Mouse (Mus musculus): Measurements from ENCODE around the gene Cacnb1. TPM values are rescaled to one million over a fixed set of nuclear protein-coding genes. Genes with fewer than 3 reads are reported as not detected.

Gene Cacnb1
- total and polyA plus RNA-seq, 3 experiments: 6.9 to 14.4 (median 9.6) TPM

- DNase-seq: no peak
Measured at GRCm38 (mm10) chr11:97955146-97955902, 67.5 kb downstream of the Cacnb1 start.

DNA sequence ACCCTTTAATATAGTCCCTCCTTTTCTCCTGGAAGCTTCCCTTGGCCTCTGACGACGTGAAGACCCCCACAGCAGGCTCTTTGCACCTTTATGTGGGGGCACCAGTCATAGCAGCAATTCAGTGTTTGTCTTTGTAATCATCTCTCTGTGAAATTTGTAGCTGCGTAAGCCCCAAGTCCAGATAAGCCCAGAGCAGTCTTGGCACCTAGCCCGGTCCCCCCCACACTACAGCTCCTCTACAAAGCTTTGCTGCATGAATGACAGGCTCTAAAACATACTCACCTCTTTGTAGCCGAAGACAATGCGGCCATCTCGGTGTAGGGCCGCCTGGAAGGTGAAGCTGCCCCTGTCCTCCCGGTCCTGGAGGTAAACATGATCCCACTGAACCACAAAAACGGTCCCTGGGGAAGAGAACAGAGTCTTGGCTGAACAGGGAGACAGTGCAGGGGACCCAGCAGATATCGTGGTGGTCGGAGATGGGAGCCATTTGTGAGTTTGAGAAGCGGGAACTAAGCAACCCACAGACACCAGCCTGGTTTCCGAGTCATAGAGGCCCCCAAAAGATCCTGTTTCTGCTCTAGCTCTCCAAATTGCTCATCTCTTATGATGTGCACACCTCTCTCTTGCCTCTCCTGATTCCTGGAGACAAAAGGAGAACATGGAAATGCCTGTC lies 68.2 kb downstream of the Cacnb1 start:
- no peak for DNase-seq

- DNase-seq: no peak
Measured at GRCm38 (mm10) chr11:97953939-97954275, 68.9 kb downstream of the Cacnb1 start.

GRCm38 (mm10) chr11:97953179-97953938 lies 69.5 kb downstream of the Cacnb1 start:
- no peak for DNase-seq

- no peak for DNase-seq
Measured at GRCm38 (mm10) chr11:97952367-97953006, 70.3 kb downstream of the Cacnb1 start.

Small RNAs within 50 kb of the gene (microRNA-seq; reads per million reads assigned to microRNA genes)
- 0 reads per million in 2 experiments for gene Gm27597

Other genes with a start within 250 kb of the Cacnb1 start
- under 1 TPM in 1 of 2 experiments, not detected in 1; 0.49 TPM for gene 1700001P01Rik, start 247.1 kb downstream of the Cacnb1 start, total RNA-seq (2021)
- not detected in 2 replicates for gene 1700001P01Rik, start 247.1 kb downstream of the Cacnb1 start, polyA plus RNA-seq (2012; rRNA removed)
- gene Rpl23, start 240.6 kb downstream of the Cacnb1 start, total RNA-seq (2021): 100 to 1,000 TPM; 700 to 846 TPM
- 13.7 and 14.2 TPM in 2 replicates for gene Rpl23, start 240.6 kb downstream of the Cacnb1 start, polyA plus RNA-seq (2012; rRNA removed)
- 100 to 1,000 TPM; 118 to 172 TPM for gene Lasp1, start 224.0 kb downstream of the Cacnb1 start, total RNA-seq (2021)
- gene Lasp1, start 224.0 kb downstream of the Cacnb1 start, polyA plus RNA-seq (2012; rRNA removed): 127 and 138 TPM in 2 replicates
- 1 to 10 TPM; 2.9 to 4.6 TPM for gene B230217C12Rik, start 182.3 kb downstream of the Cacnb1 start, total RNA-seq (2021)
- 1.8 and 2.5 TPM in 2 replicates for gene B230217C12Rik, start 182.3 kb downstream of the Cacnb1 start, polyA plus RNA-seq (2012; rRNA removed)
- gene Fbxo47, start 138.9 kb downstream of the Cacnb1 start, total RNA-seq (2021): 1 to 10 TPM in 1 of 2 experiments, under 1 TPM in 1; 0.78 to 1.0 TPM
- gene Fbxo47, start 138.9 kb downstream of the Cacnb1 start, polyA plus RNA-seq (2012; rRNA removed): 0.21 TPM in 1 of 2 replicates, not detected in the other
- 10 to 100 TPM; 17.5 to 22.2 TPM for gene Plxdc1, start 36.6 kb downstream of the Cacnb1 start, total RNA-seq (2021)
- 11.0 and 13.7 TPM in 2 replicates for gene Plxdc1, start 36.6 kb downstream of the Cacnb1 start, polyA plus RNA-seq (2012; rRNA removed)
- gene Arl5c, start 26.9 kb downstream of the Cacnb1 start, total RNA-seq (2021): 1 to 10 TPM in 1 of 2 experiments, under 1 TPM in 1; 0.29 to 1.2 TPM
- 0.43 and 0.87 TPM in 2 replicates for gene Arl5c, start 26.9 kb downstream of the Cacnb1 start, polyA plus RNA-seq (2012; rRNA removed)
- gene Rpl19, start 3.7 kb upstream of the Cacnb1 start, total RNA-seq (2021): 1,000 to 10,000 TPM; 1,223 to 1,284 TPM
- 128 and 129 TPM in 2 replicates for gene Rpl19, start 3.7 kb upstream of the Cacnb1 start, polyA plus RNA-seq (2012; rRNA removed)
- 1 to 10 TPM; 3.6 to 4.0 TPM for gene Stac2, start 30.4 kb upstream of the Cacnb1 start, total RNA-seq (2021)
- 0.71 and 0.83 TPM in 2 replicates for gene Stac2, start 30.4 kb upstream of the Cacnb1 start, polyA plus RNA-seq (2012; rRNA removed)
- 10 to 100 TPM; 22.4 to 29.3 TPM for gene Fbxl20, start 127.4 kb upstream of the Cacnb1 start, total RNA-seq (2021)
- gene Fbxl20, start 127.4 kb upstream of the Cacnb1 start, polyA plus RNA-seq (2012; rRNA removed): 34.6 and 36.2 TPM in 2 replicates
- 10 to 100 TPM; 51.9 to 70.1 TPM for gene Med1, start 170.3 kb upstream of the Cacnb1 start, total RNA-seq (2021)
- gene Med1, start 170.3 kb upstream of the Cacnb1 start, polyA plus RNA-seq (2012; rRNA removed): 9.3 and 17.5 TPM in 2 replicates
- gene Cdk12, start 180.0 kb upstream of the Cacnb1 start, total RNA-seq (2021): 10 to 100 TPM; 33.0 to 52.8 TPM
- 7.4 and 8.3 TPM in 2 replicates for gene Cdk12, start 180.0 kb upstream of the Cacnb1 start, polyA plus RNA-seq (2012; rRNA removed)